Mouse (Mus musculus) heart, embryonic 15.5 days (tissue): ENCODE data around the gene 1700017B05Rik. TPM values are rescaled to one million over a fixed set of nuclear protein-coding genes. Genes with fewer than 3 reads are reported as not detected.

Experiments
- ATAC-seq: fragments of 200-750 bp; cut with Nextera tagmentation; replicated peaks from 2 replicates; pipeline ENCODE4 v1.8.0; 2017; ENCODE audit warnings: low read depth, moderate TSS enrichment; ENCODE audit not compliant: insufficient number of reproducible peaks, insufficient read depth, low FRiP score
- H3K27ac ChIP-seq: fragments of 300-500 bp; sonication (generic); 2 replicates; pipeline ENCODE4 v1.5.1; 2015; ENCODE audit warnings: mild to moderate bottlenecking, inconsistent platforms
- H3K27me3 ChIP-seq: fragments of 300-500 bp; sonication (generic); 2 replicates; pipeline ENCODE4 v1.6.1; 2015; ENCODE audit warnings: inconsistent platforms
- H3K36me3 ChIP-seq: fragments of 300-500 bp; sonication (generic); 2 replicates; pipeline ENCODE4 v1.6.1; 2015; ENCODE audit warnings: mild to moderate bottlenecking, inconsistent platforms
- H3K4me1 ChIP-seq: fragments of 300-500 bp; sonication (generic); replicated peaks from 2 replicates; pipeline ENCODE4 v1.6.1; 2015; ENCODE audit warnings: inconsistent platforms
- H3K4me2 ChIP-seq: fragments of 300-500 bp; sonication (generic); 2 replicates; pipeline ENCODE4 v1.6.1; 2015; ENCODE audit warnings: inconsistent platforms, mild to moderate bottlenecking, moderate library complexity
- H3K4me3 ChIP-seq: fragments of 300-500 bp; sonication (generic); 2 replicates; pipeline ENCODE4 v1.5.1; 2015; ENCODE audit warnings: mild to moderate bottlenecking, inconsistent platforms
- H3K9ac ChIP-seq: fragments of 300-500 bp; sonication (generic); 2 replicates; pipeline ENCODE4 v1.6.1; 2015; ENCODE audit warnings: mild to moderate bottlenecking, inconsistent platforms
- H3K9me3 ChIP-seq: fragments of 300-500 bp; sonication (generic); replicated peaks from 2 replicates; pipeline ENCODE4 v1.6.1; 2016; ENCODE audit warnings: inconsistent platforms
- WGBS: fragments of 180-500 bp; shearing (Covaris S2); methylation state at CpG from one replicate; pipeline ENCODE4 v1.1.7; 2015; ENCODE audit warnings: mixed read lengths; 5-methylcytosine and 5-hydroxymethylcytosine counted together
- polyA plus RNA-seq: library from polyadenylated mRNA; unstranded; fragments of >200 nt; fragmentation: Nextera tagmentation; extraction: Ambion mirVana; gene quantifications from 2 replicates; pipeline ENCODE4 v1.2.1, GENCODE M21; 2015

1700017B05Rik gene
- polyA plus RNA-seq, 1 experiment from 2014 or later = 9.1 TPM

DNA sequence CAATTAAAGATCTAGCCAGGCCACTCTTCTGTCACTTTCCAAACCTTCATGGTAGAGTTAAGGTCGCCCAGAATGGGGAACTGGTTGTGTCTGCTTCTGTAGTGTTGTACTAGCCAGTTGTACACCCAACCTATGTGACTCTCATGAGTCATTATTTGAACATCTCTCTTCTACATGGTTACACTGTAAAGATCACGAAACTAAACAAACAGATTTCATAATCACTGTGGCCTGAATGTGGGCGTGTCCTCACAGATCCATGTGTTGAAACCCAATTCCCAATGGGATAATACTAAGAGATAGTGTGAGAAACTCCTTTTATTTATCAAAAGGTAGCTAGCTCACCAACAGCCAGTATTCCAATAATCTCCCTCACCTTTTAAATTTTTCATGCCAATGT is 33.3 kb upstream of the 1700017B05Rik start:
- 67% methylated on average over 3 of the region's 3 CpGs for WGBS
- H3K4me1 ChIP-seq = no peaks in the 10 kb centered on the region
- no peak overlapping the region for H3K27ac ChIP-seq
- ATAC-seq = no peak
- no peak overlapping the region for H3K4me3 ChIP-seq
- no peak overlapping the region for H3K4me2 ChIP-seq
- no peak overlapping the region for H3K9ac ChIP-seq
- H3K27me3 ChIP-seq = no peaks in the 10 kb centered on the region
- H3K9me3 ChIP-seq = no peaks in the 10 kb centered on the region
- H3K36me3 ChIP-seq = no peaks in the 10 kb centered on the region

DNA sequence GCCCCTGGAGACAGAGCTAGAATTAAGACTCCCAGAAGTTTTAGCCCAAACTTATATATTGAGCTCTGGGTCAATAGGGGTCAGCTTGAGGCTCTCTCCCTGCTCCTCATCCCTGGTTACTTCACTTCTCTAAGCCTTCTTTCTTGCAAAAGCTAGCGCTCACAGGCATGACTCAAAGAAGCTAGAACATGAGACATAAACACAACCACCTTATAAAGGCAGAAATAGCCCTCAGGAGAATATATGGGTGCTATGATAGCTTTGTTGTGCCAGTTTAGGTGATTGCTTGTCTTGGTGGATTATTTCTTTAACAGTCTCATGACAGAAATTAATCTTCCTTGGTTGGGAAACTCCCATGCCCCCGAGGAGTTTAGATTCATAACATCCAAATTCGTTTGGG is 32.5 kb upstream of the 1700017B05Rik start:
- no peaks in the 10 kb centered on the region for H3K9me3 ChIP-seq
- no peaks in the 10 kb centered on the region for H3K4me1 ChIP-seq
- ATAC-seq = no peak
- H3K27me3 ChIP-seq = no peaks in the 10 kb centered on the region
- H3K4me2 ChIP-seq = no peak overlapping the region
- H3K9ac ChIP-seq = no peak overlapping the region
- WGBS = 75% methylated on average over 3 of the region's 3 CpGs
- H3K4me3 ChIP-seq = no peak overlapping the region
- H3K36me3 ChIP-seq = no peaks in the 10 kb centered on the region
- no peak overlapping the region for H3K27ac ChIP-seq

DNA sequence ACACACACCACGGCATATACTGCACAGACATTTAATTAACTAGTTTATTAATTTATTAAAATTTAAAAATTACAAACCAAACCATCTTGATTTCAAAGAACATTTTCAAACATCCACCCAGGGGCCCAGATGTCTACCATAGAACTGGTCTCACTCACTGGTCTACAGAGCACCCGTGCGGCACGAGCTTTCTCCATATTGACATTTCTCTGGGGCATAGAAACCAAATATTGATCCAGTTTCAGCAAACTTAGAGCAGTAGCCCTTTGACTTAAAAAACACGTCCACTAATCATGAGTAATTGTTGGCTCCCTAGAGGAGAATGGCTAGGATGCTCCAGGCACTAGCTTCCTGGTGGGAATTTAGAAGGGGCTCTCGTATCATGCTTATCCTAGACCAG is 24.8 kb upstream of the 1700017B05Rik start:
- Histone ChIP-seq H3K4me3 (no peak overlapping the region), H3K36me3 (no peaks in the 10 kb centered on the region), H3K9ac (no peak overlapping the region), H3K4me1 (no peaks in the 10 kb centered on the region), H3K4me2 (no peak overlapping the region), H3K27ac (no peak overlapping the region), H3K9me3 (no peaks in the 10 kb centered on the region), H3K27me3 (no peaks in the 10 kb centered on the region)
- ATAC-seq = no peak
- 83% methylated on average over 6 of the region's 6 CpGs for WGBS

DNA sequence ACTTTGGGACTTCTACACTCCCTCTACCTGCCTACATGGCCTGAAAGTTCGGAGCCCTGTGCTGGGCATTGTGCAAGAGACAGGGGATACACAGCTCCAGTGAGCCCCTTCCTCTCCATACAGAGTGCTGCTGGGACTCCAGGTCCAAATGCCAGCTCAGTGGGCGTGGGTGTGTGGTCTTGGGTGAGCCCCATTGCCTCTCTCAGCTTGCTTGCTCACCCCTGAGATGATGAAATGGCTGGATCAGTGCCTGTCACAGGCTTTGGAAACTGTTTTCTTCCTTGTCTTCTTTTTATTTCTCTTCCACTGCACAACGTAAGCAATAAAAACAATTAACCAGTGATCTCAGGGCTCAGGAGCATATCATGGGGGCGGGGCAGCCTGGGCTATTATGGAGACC is 20.9 kb upstream of the 1700017B05Rik start:
- no peak overlapping the region for H3K4me2 ChIP-seq
- no peaks in the 10 kb centered on the region for H3K36me3 ChIP-seq
- WGBS = 70% methylated on average over 4 of the region's 4 CpGs
- no peak for ATAC-seq
- H3K9me3 ChIP-seq = no peaks in the 10 kb centered on the region
- H3K27ac ChIP-seq = no peak overlapping the region
- H3K4me3 ChIP-seq = no peak overlapping the region
- no peak overlapping the region for H3K9ac ChIP-seq
- peaks cover 16% of the 10 kb centered on the region for H3K4me1 ChIP-seq
- H3K27me3 ChIP-seq = no peaks in the 10 kb centered on the region

DNA sequence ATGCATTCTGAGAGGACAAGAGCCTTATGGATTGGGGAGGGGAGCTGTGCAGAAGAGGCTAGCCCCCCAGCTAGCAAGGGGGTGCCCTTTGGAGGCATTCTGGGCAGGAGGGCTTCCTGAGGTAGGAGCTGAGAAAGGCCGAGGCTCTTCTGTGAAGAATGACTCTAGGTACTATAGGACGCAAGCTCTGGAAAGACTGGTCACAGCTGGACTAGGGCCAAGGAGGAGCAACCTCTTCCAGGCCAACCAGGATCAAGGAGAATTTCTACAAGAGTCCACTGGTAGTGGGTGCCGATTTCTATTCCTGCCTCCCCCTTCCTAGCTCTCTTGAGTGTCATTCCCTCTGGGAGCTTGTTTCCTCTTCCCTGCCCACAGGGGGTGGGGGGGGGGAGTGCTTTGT is 20.3 kb upstream of the 1700017B05Rik start:
- Histone ChIP-seq H3K4me1 (peaks cover 20% of the 10 kb centered on the region), H3K27me3 (no peaks in the 10 kb centered on the region), H3K9me3 (no peaks in the 10 kb centered on the region), H3K4me3 (no peak overlapping the region), H3K9ac (no peak overlapping the region), H3K4me2 (no peak overlapping the region), H3K27ac (no peak overlapping the region), H3K36me3 (no peaks in the 10 kb centered on the region)
- WGBS = 58% methylated on average over 3 of the region's 3 CpGs
- ATAC-seq = no peak

DNA sequence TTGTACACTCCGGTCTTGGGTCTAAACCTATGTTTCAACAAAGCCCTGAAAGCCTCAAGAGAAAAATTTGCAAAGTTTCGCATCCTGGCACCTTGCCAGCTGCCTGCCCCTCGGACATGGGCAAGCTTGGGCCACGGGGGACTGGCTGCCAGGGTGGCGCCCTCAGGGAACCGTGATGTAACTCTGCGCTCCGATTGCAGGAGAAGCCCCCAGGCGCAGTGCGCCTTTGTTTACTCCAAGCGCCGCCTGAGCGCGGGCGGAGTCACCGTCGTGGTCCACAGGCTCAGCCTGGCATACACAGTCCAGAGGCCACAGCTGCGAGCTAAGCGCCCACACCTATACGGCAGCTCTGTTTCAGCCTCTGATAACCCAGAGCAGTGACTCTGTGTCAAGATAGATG is 19.1 kb upstream of the 1700017B05Rik start:
- 0 out of 2 replicates have a peak overlapping the region, but pooled peaks have one; percentile 32 for H3K9ac ChIP-seq
- H3K36me3 ChIP-seq = no peaks in the 10 kb centered on the region
- H3K9me3 ChIP-seq = no peaks in the 10 kb centered on the region
- H3K27ac ChIP-seq = no peak overlapping the region
- H3K4me2 ChIP-seq = peak overlapping the region; percentile 59
- 0 out of 2 replicates have a peak, but pooled peaks have one; percentile 39 for ATAC-seq
- peaks cover 20% of the 10 kb centered on the region for H3K4me1 ChIP-seq
- no peaks in the 10 kb centered on the region for H3K27me3 ChIP-seq
- peak overlapping the region; percentile 26 for H3K4me3 ChIP-seq
- WGBS = 14% methylated on average over 20 of the region's 20 CpGs

DNA sequence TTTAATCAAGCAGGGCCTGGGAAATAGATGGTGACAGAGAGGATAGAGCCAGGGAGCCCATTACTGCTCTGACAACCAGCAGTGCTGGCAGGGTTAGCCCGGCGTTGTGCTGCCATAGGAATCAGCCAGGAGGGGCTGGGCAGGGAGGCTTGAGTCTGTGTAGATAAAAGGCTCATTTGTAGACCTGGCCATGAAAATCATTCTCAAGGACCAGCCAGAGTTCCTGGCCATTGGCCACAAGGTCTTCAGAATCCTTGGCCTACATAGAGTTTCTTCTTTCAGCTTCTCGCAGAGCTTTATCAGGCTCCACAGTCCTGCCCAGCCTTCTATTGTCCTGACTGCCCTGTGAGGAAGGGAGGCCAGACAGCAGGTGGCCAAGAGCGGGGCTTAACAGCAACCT is 17.0 kb upstream of the 1700017B05Rik start:
- Histone ChIP-seq H3K4me1 (peaks cover 20% of the 10 kb centered on the region), H3K27ac (no peak overlapping the region), H3K36me3 (no peaks in the 10 kb centered on the region), H3K4me3 (no peak overlapping the region), H3K9me3 (no peaks in the 10 kb centered on the region), H3K4me2 (no peak overlapping the region), H3K9ac (no peak overlapping the region), H3K27me3 (no peaks in the 10 kb centered on the region)
- 47% methylated on average over 4 of the region's 4 CpGs for WGBS
- no peak for ATAC-seq

DNA sequence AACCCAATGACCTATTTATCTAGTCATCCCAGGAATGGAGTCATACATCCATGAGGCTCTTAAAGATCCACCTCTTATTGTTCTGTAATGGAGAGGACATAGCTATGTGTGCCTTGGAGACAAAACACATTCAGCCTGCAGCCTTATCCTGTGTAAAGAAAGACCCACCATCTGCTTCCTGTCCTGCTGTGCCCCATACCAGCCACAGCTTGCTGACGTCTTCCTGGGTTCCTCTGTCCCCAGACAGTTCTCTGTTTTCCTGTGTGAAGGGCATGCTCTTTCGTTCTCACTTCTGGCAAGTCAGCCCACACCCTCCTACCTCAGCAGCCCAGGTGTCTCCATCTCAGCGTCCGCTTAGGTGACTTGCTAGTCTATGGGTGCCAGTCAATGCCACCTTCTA is 15.9 kb upstream of the 1700017B05Rik start:
- Histone ChIP-seq H3K4me2 (no peak overlapping the region), H3K4me1 (peaks cover 20% of the 10 kb centered on the region), H3K9me3 (no peaks in the 10 kb centered on the region), H3K27me3 (no peaks in the 10 kb centered on the region), H3K9ac (no peak overlapping the region), H3K4me3 (no peak overlapping the region), H3K36me3 (no peaks in the 10 kb centered on the region), H3K27ac (no peak overlapping the region)
- WGBS = 31% methylated on average over 4 of the region's 4 CpGs
- ATAC-seq = no peak; the same call in 1 of the 2 replicates

DNA sequence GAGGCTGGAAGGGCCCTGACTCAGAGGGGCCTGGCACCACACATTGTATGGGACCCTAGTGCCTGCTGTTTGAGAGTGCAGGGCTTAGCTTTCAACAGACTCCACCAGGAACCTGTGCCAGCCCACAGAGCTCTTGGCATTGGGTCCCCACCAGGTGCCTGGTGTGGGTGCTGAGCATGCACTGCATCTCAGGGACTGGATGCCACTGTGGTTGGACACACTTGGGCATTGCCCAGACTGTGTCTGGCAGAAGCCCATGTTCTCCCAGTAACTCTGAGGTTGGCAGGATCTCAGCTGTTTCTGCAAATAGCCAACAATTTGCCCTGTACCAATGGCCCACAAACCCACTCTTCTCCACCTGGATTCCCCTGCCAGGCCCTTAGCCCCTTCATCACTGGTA is 13.9 kb upstream of the 1700017B05Rik start:
- ATAC-seq = no peak
- H3K4me2 ChIP-seq = no peak overlapping the region
- H3K27me3 ChIP-seq = no peaks in the 10 kb centered on the region
- no peak overlapping the region for H3K4me3 ChIP-seq
- no peak overlapping the region for H3K9ac ChIP-seq
- H3K27ac ChIP-seq = no peak overlapping the region
- H3K9me3 ChIP-seq = no peaks in the 10 kb centered on the region
- peaks cover 21% of the 10 kb centered on the region for H3K4me1 ChIP-seq
- no peaks in the 10 kb centered on the region for H3K36me3 ChIP-seq

DNA sequence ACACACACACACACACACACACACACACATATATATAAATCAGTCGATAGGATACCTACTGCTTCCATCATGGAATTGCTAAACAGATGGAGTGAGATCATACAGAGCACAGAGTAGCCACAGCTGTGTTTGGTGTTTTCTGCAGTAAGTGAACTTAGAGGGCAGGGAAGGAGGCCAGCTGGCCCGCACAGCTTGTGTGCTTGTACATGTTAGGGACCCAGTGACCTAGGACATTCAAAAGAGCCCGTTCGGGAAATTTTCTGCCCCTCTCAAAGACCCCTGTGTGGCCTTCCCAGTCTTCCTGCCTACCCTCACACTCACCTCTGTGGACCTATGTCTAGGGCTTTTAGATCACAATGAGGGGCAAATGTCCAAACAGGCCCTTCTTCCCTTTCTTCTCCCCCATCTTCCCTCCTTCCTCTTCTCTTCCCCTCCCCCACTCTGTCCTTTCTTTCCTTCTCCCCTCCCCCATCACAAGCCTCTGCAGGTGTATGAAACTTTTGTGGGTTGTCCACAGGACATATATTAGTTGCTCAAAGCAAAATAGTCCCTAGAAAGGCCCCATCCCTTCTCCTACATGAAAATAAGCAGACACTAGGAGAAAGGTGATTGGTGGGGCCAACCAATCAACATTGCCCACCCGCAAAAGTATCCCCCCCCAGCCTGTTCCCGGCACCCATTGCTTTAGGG is 11.5 kb upstream of the 1700017B05Rik start:
- Histone ChIP-seq H3K27ac (no peak overlapping the region), H3K9me3 (no peaks in the 10 kb centered on the region), H3K9ac (no peak overlapping the region), H3K4me2 (no peak overlapping the region), H3K4me3 (no peak overlapping the region), H3K36me3 (no peaks in the 10 kb centered on the region), H3K4me1 (peaks cover 16% of the 10 kb centered on the region; the same call in 1 of the 2 replicates), H3K27me3 (no peaks in the 10 kb centered on the region)
- WGBS = 44% methylated on average over 6 of the region's 6 CpGs
- ATAC-seq = no peak

DNA sequence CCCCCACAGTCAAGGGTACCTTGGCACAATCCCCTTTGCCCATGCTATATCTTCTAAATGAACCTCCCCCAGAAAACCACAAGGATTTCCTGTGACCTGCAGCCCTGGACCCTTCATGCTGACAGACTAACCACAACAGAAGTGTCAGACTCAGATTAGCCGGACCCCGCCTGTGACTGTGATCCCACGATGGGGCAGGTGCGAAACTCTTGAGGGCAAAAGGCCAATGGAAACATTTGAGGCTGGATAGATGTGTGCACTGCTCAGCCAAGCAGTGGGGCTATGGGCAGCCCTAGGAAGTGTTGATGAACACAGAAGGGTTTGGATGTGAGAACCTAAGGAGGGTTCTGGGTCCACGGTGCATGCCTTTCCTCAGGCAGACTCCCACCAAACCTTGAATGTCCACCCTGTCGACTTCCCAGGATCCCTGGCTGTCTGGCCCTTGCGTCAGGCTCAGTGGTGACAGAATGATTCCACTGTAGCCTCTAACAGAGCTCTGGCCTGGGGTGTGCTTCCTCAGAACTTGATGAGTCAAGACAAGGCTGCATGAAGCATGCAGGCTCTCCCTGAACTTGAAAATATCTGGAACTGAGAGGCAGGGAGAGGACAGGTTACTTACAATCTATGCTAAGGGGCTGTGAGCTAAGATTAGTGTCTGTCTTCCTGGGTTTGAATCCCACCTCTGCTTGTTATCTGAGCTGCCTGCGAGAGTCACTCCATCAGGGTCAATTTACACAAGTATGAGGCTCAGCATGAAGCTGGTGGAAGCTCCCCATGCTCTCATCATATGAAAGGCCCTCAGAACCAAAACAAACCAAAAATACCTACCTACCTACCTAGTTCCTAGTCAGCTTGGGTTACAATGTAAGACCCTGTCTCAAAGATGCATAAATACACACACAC is 10.7 kb upstream of the 1700017B05Rik start:
- 44% methylated on average over 8 of the region's 8 CpGs for WGBS
- Histone ChIP-seq H3K9ac (no peak overlapping the region), H3K4me1 (peaks cover 18% of the 10 kb centered on the region), H3K4me3 (no peak overlapping the region), H3K9me3 (no peaks in the 10 kb centered on the region), H3K27me3 (no peaks in the 10 kb centered on the region), H3K36me3 (no peaks in the 10 kb centered on the region), H3K27ac (no peak overlapping the region), H3K4me2 (no peak overlapping the region)
- no peak for ATAC-seq
